Comparison of ENCODE assay signal across 9 mouse cellular contexts in genomic region chr6:53290215-53290990, GRCm38 (mm10). TPM values are rescaled to one million over a fixed set of nuclear protein-coding genes. Genes with fewer than 3 reads are reported as not detected.
DNase-seq lines count a peak whose midpoint lies in the region; ATAC-seq and TF ChIP-seq lines count a peak whose summit lies in the region.
"Had no signal": no experiment of that assay in that cellular context is flagged by ENCODE, and none has a peak within 500 bp of the region (broad histone marks: within the 10 kb centered on the region; RNA-seq: fewer than 3 reads in every experiment).

No protein-coding gene starts in this region.

- H3K4me1 ChIP-seq in cerebellum, adult 2 months (ENCODE audit: control insufficient read depth, insufficient read depth, low read length) = no peaks in the 10 kb centered on the region
- H3K4me1 ChIP-seq in midbrain, embryonic 10.5 days = peaks cover 44% of the 10 kb centered on the region
- peaks cover 26% of the 10 kb centered on the region for H3K4me1 ChIP-seq in midbrain, embryonic 16.5 days (ENCODE audit: control insufficient read depth, insufficient read depth, low read length)
- H3K4me1 ChIP-seq in heart, embryonic 12.5 days (replicated peaks) = peaks cover 38% of the 10 kb centered on the region

- no peak overlapping the region for H3K27ac ChIP-seq in cerebellum, adult 2 months (ENCODE audit: insufficient read depth, low read length)
- no peak overlapping the region for H3K27ac ChIP-seq in midbrain, embryonic 10.5 days (replicated peaks)
- no peak overlapping the region for H3K27ac ChIP-seq in midbrain, embryonic 16.5 days (ENCODE audit: low read length)
- peak overlapping the region; percentile 15; the same call in 1 of the 2 replicates for H3K27ac ChIP-seq in heart, embryonic 12.5 days (ENCODE audit: poor library complexity, severe bottlenecking)

- peak; percentile 19 to 29 for DNase-seq in cerebellum, adult 2 months
- DNase-seq in cerebellum, adult 9-11 months = no peak
- DNase-seq in midbrain, embryonic 10.5 days (ENCODE audit: low spot score) = peak; percentile 22
- DNase-seq in retina, embryonic 14.5 days (ENCODE audit: low spot score) = peak; percentile 44
- no peak for DNase-seq in right cerebral cortex, postnatal 36 days (ENCODE audit: low spot score in 2 of 2)
- DNase-seq in left cerebral cortex, postnatal 4 days = no peak

- H3K4me2 ChIP-seq in midbrain, embryonic 16.5 days (ENCODE audit: low read length) = no peak overlapping the region
- H3K4me2 ChIP-seq in heart, embryonic 12.5 days = peak overlapping the region; percentile 81

- no peaks in the 10 kb centered on the region for H3K9me3 ChIP-seq in midbrain, embryonic 10.5 days (replicated peaks)
- no peaks in the 10 kb centered on the region for H3K9me3 ChIP-seq in midbrain, embryonic 16.5 days (replicated peaks; ENCODE audit: control insufficient read depth, low read length, poor library complexity, severe bottlenecking)
- H3K9me3 ChIP-seq in heart, embryonic 12.5 days (replicated peaks) = no peaks in the 10 kb centered on the region

- H3K36me3 ChIP-seq in midbrain, embryonic 10.5 days = no peaks in the 10 kb centered on the region
- no peaks in the 10 kb centered on the region for H3K36me3 ChIP-seq in midbrain, embryonic 16.5 days (ENCODE audit: control insufficient read depth, insufficient read depth, low read length)
- H3K36me3 ChIP-seq in heart, embryonic 12.5 days = no peaks in the 10 kb centered on the region

- no peak overlapping the region for H3K4me3 ChIP-seq in cerebellum, adult 2 months (replicated peaks; ENCODE audit: insufficient read depth, low read depth, low read length)
- H3K4me3 ChIP-seq in midbrain, embryonic 10.5 days = no peak overlapping the region
- H3K4me3 ChIP-seq in midbrain, embryonic 16.5 days (ENCODE audit: low read depth, low read length) = no peak overlapping the region
- peak overlapping the region; percentile 24 for H3K4me3 ChIP-seq in heart, embryonic 12.5 days

- H3K27me3 ChIP-seq in cerebellum, adult 2 months (ENCODE audit: control insufficient read depth, insufficient read depth, low read length) = no peaks in the 10 kb centered on the region
- peaks cover 75% of the 10 kb centered on the region for H3K27me3 ChIP-seq in midbrain, embryonic 10.5 days (ENCODE audit: low read depth, poor library complexity, severe bottlenecking)
- H3K27me3 ChIP-seq in midbrain, embryonic 16.5 days (ENCODE audit: control insufficient read depth, insufficient read depth, low read depth, low read length) = peaks cover 39% of the 10 kb centered on the region
- no peaks in the 10 kb centered on the region for H3K27me3 ChIP-seq in heart, embryonic 12.5 days (replicated peaks)

- peak; percentile 43; the same call in 1 of the 2 replicates for TF ChIP-seq CTCF in cerebellum, adult 2 months (IDR thresholded peaks at IDR 0.05; ENCODE audit: borderline replicate concordance, insufficient read depth, low read depth, low read length)

- ATAC-seq in midbrain, embryonic 16.5 days = no peak
- no peak for ATAC-seq in heart, embryonic 12.5 days (ENCODE audit: insufficient number of reproducible peaks, low FRiP score)

- 84% methylated on average over 8 of the region's 8 CpGs for WGBS in cerebellum, adult 2 months
- 26% methylated on average over 8 of the region's 8 CpGs for WGBS in midbrain, embryonic 10.5 days
- WGBS in midbrain, embryonic 16.5 days = 39% methylated on average over 8 of the region's 8 CpGs
- WGBS in heart, embryonic 12.5 days = 34% methylated on average over 8 of the region's 8 CpGs

- H3K9ac ChIP-seq in midbrain, embryonic 16.5 days (ENCODE audit: low read depth, low read length) = no peak overlapping the region
- H3K9ac ChIP-seq in heart, embryonic 12.5 days = peak overlapping the region; percentile 50

- no peak for TF ChIP-seq POLR2A in cerebellum, adult 2 months (IDR thresholded peaks at IDR 0.05; ENCODE audit: borderline replicate concordance, insufficient read depth, low read length)

- intact Hi-C loops in left cerebral cortex, postnatal 4 days (cut with DNase I) = no loop called here

RNA-seq across cellular contexts. Expression of gene Creb5, which starts 3.3 kb away (rescaled TPM):
- 6.0 and 7.2 TPM in 2 replicates for polyA plus RNA-seq in cerebellum, adult 2 months (2012; rRNA removed)
- 4.8 and 5.4 TPM in 2 replicates for polyA plus RNA-seq in midbrain, embryonic 10.5 days (2016; fragmentation: Nextera tagmentation; extraction: Ambion mirVana)
- 2.5 and 3.7 TPM in 2 replicates for polyA plus RNA-seq in midbrain, embryonic 16.5 days (2015; fragmentation: Nextera tagmentation; extraction: Ambion mirVana)
- polyA plus RNA-seq in heart, embryonic 12.5 days (2016; fragmentation: Nextera tagmentation; extraction: Ambion mirVana) = 34.9 and 40.1 TPM in 2 replicates
- total RNA-seq in left cerebral cortex, postnatal 4 days (2021) = 1 to 10 TPM; 4.2 to 5.4 TPM
- total RNA-seq: megakaryocyte-erythroid progenitor cell, adult 5-6 weeks had no signal

Comparison
In these comparisons a context has a peak if more than half of its experiments do, and no peak if none do; other contexts are left out.
1. DNase-seq: peak in cerebellum, adult 2 months (2 of 2), midbrain, embryonic 10.5 days (single experiment) and retina, embryonic 14.5 days (single experiment); none in cerebellum, adult 9-11 months (single experiment), right cerebral cortex, postnatal 36 days (0 of 2) and left cerebral cortex, postnatal 4 days (single experiment).